Mouse (Mus musculus) lung, postnatal 0 days (tissue): Measurements from ENCODE around the gene Ar. TPM values are rescaled to one million over a fixed set of nuclear protein-coding genes. Genes with fewer than 3 reads are reported as not detected.

Experiments used
- ATAC-seq: fragments of 200-750 bp; cut with Nextera tagmentation; 2 replicates; pipeline ENCODE4 v1.8.0; 2017; ENCODE audit warnings: moderate library complexity
- DNase-seq: peaks from one replicate; pipeline ENCODE4 v3.0.0-alpha.2; 2016; ENCODE audit warnings: low spot score
- H3K27ac ChIP-seq: fragments of 300-500 bp; sonication (generic); 2 replicates; pipeline ENCODE4 v1.5.1; 2014; ENCODE audit warnings: antibody characterized with exemption, mild to moderate bottlenecking, low read length, mixed read lengths
- H3K27me3 ChIP-seq: fragments of 300-500 bp; sonication (generic); replicated peaks from 2 replicates; pipeline ENCODE4 v1.6.1; 2014; ENCODE audit warnings: low read length, mixed read lengths; ENCODE audit not compliant: insufficient read depth
- H3K36me3 ChIP-seq: fragments of 300-500 bp; sonication (generic); 2 replicates; pipeline ENCODE4 v1.6.1; 2014; ENCODE audit warnings: low read length, mixed read lengths; ENCODE audit not compliant: insufficient read depth
- H3K4me1 ChIP-seq: fragments of 300-500 bp; sonication (generic); 2 replicates; pipeline ENCODE4 v1.6.1; 2014; ENCODE audit warnings: antibody characterized with exemption, low read depth, low read length, mixed read lengths; ENCODE audit not compliant: insufficient read depth
- H3K4me2 ChIP-seq: fragments of 300-500 bp; sonication (generic); replicated peaks from 2 replicates; pipeline ENCODE4 v1.6.1; 2014; ENCODE audit warnings: low read depth, mild to moderate bottlenecking, low read length, moderate library complexity, mixed read lengths
- H3K4me3 ChIP-seq: fragments of 300-500 bp; sonication (generic); 2 replicates; pipeline ENCODE4 v1.5.1; 2014; ENCODE audit warnings: low read depth, low read length
- H3K9ac ChIP-seq: fragments of 300-500 bp; sonication (generic); replicated peaks from 2 replicates; pipeline ENCODE4 v1.6.1; 2014; ENCODE audit warnings: low read depth, mild to moderate bottlenecking
- H3K9me3 ChIP-seq: fragments of 300-500 bp; sonication (generic); 2 replicates; pipeline ENCODE4 v1.6.1; 2016; ENCODE audit warnings: low read length, mixed read lengths
- CTCF ChIP-seq: IDR thresholded peaks from 2 replicates; pipeline ENCODE4 v1.5.1; 2016; ENCODE audit warnings: antibody characterized with exemption, mild to moderate bottlenecking
- EP300 ChIP-seq: IDR thresholded peaks from 2 replicates; pipeline ENCODE4 v1.6.1; 2016; ENCODE audit warnings: antibody characterized with exemption, mild to moderate bottlenecking, control low read depth
- WGBS: fragments of 180-500 bp; shearing (Covaris S2); extraction: QIAGEN DNeasy Blood & Tissue Kit; methylation state at CpG from one replicate; pipeline ENCODE4 v1.1.7; 2014; 5-methylcytosine and 5-hydroxymethylcytosine counted together
- polyA plus RNA-seq: library from polyadenylated mRNA; unstranded; fragments of >200 nt; fragmentation: Nextera tagmentation; extraction: Ambion mirVana; gene quantifications from 2 replicates; pipeline ENCODE4 v1.2.1, GENCODE M21; 2015

The Ar gene
- polyA plus RNA-seq, 1 experiment from 2014 or later, result 0.21 TPM

- Histone ChIP-seq H3K9ac (no peak overlapping the region), H3K27ac (no peak overlapping the region), H3K4me1 (no peaks in the 10 kb centered on the region), H3K27me3 (no peaks in the 10 kb centered on the region), H3K4me2 (no peak overlapping the region), H3K36me3 (no peaks in the 10 kb centered on the region), H3K4me3 (no peak overlapping the region), H3K9me3 (no peaks in the 10 kb centered on the region)
- WGBS, result 31% methylated on average over 4 of the region's 4 CpGs
- TF ChIP-seq CTCF (no peak), EP300 (no peak)
- no peak for DNase-seq
- ATAC-seq, result no peak
Observed at GRCm38 (mm10) chrX:98348036-98348435, 199.5 kb downstream of the Ar start.
